Mouse (Mus musculus): Measurements from ENCODE around the gene Prl2c5. TPM values are rescaled to one million over a fixed set of nuclear protein-coding genes. Genes with fewer than 3 reads are reported as not detected.
"Not testable (repeated sequence)": the region's sequence is repeated elsewhere in the genome, so short reads cannot be mapped to it uniquely, and the experiment has no call there.

Prl2c5 gene
- polyA plus RNA-seq (2015; fragmentation: Nextera tagmentation; extraction: Ambion mirVana): not detected in 2 replicates

GRCm38 (mm10) chr13:13182415-13182814, at the start of gene Prl2c5:
Gene Prl2c5, plus strand, starts transcription at chr13:13182715.
- not testable (repeated sequence) for H3K27me3 ChIP-seq (ENCODE audit: control insufficient read depth, insufficient read depth, low read length); H3K27ac ChIP-seq (ENCODE audit: low read length); ATAC-seq (ENCODE audit: insufficient read depth, low FRiP score); H3K4me2 ChIP-seq (ENCODE audit: low read depth, low read length); H3K4me1 ChIP-seq (ENCODE audit: control insufficient read depth, insufficient read depth, low read length); H3K9ac ChIP-seq (ENCODE audit: low read length); H3K4me3 ChIP-seq (replicated peaks; ENCODE audit: low read length); H3K36me3 ChIP-seq (ENCODE audit: control insufficient read depth, insufficient read depth, low read length); H3K9me3 ChIP-seq (replicated peaks; ENCODE audit: control insufficient read depth, low read length)
- 58% methylated on average over 2 of the region's 2 CpGs for WGBS

- not testable (repeated sequence) for H3K9me3 ChIP-seq (replicated peaks; ENCODE audit: control insufficient read depth, low read length); H3K27me3 ChIP-seq (ENCODE audit: control insufficient read depth, insufficient read depth, low read length); H3K27ac ChIP-seq (ENCODE audit: low read length); H3K4me3 ChIP-seq (replicated peaks; ENCODE audit: low read length); H3K36me3 ChIP-seq (ENCODE audit: control insufficient read depth, insufficient read depth, low read length); H3K4me2 ChIP-seq (ENCODE audit: low read depth, low read length); H3K9ac ChIP-seq (ENCODE audit: low read length); ATAC-seq (ENCODE audit: insufficient read depth, low FRiP score); H3K4me1 ChIP-seq (ENCODE audit: control insufficient read depth, insufficient read depth, low read length)
- WGBS: 57% methylated on average over 4 of the region's 7 CpGs
These were observed 19.6 kb upstream of the Prl2c5 start for GRCm38 (mm10) chr13:13162777-13163485.

- not testable (repeated sequence) for H3K4me3 ChIP-seq (replicated peaks; ENCODE audit: low read length); H3K27me3 ChIP-seq (ENCODE audit: control insufficient read depth, insufficient read depth, low read length); H3K4me2 ChIP-seq (ENCODE audit: low read depth, low read length); H3K9ac ChIP-seq (ENCODE audit: low read length); ATAC-seq (ENCODE audit: insufficient read depth, low FRiP score); H3K36me3 ChIP-seq (ENCODE audit: control insufficient read depth, insufficient read depth, low read length); H3K9me3 ChIP-seq (replicated peaks; ENCODE audit: control insufficient read depth, low read length); H3K27ac ChIP-seq (ENCODE audit: low read length); H3K4me1 ChIP-seq (ENCODE audit: control insufficient read depth, insufficient read depth, low read length)
- WGBS: 73% methylated on average over 2 of the region's 2 CpGs
These were observed 13.9 kb upstream of the Prl2c5 start for GRCm38 (mm10) chr13:13168631-13169030.

- ATAC-seq (ENCODE audit: insufficient read depth, low FRiP score); H3K4me1 ChIP-seq (ENCODE audit: control insufficient read depth, insufficient read depth, low read length); H3K27me3 ChIP-seq (ENCODE audit: control insufficient read depth, insufficient read depth, low read length); H3K36me3 ChIP-seq (ENCODE audit: control insufficient read depth, insufficient read depth, low read length); H3K4me2 ChIP-seq (ENCODE audit: low read depth, low read length); H3K27ac ChIP-seq (ENCODE audit: low read length); H3K9me3 ChIP-seq (replicated peaks; ENCODE audit: control insufficient read depth, low read length); H3K9ac ChIP-seq (ENCODE audit: low read length); H3K4me3 ChIP-seq (replicated peaks; ENCODE audit: low read length): not testable (repeated sequence)
- WGBS: 63% methylated on average over 1 of the region's 1 CpGs
These were observed 8.8 kb upstream of the Prl2c5 start for GRCm38 (mm10) chr13:13173616-13174136.

GRCm38 (mm10) chr13:13175736-13176135, 6.8 kb upstream of the Prl2c5 start:
- H3K9me3 ChIP-seq (replicated peaks; ENCODE audit: control insufficient read depth, low read length); H3K4me3 ChIP-seq (replicated peaks; ENCODE audit: low read length); H3K4me1 ChIP-seq (ENCODE audit: control insufficient read depth, insufficient read depth, low read length); H3K9ac ChIP-seq (ENCODE audit: low read length); H3K4me2 ChIP-seq (ENCODE audit: low read depth, low read length); H3K36me3 ChIP-seq (ENCODE audit: control insufficient read depth, insufficient read depth, low read length); H3K27me3 ChIP-seq (ENCODE audit: control insufficient read depth, insufficient read depth, low read length); ATAC-seq (ENCODE audit: insufficient read depth, low FRiP score); H3K27ac ChIP-seq (ENCODE audit: low read length): not testable (repeated sequence)
- 61% methylated on average over 2 of the region's 2 CpGs for WGBS

- H3K9ac ChIP-seq (ENCODE audit: low read length); H3K27ac ChIP-seq (ENCODE audit: low read length); H3K4me3 ChIP-seq (replicated peaks; ENCODE audit: low read length); ATAC-seq (ENCODE audit: insufficient read depth, low FRiP score); H3K27me3 ChIP-seq (ENCODE audit: control insufficient read depth, insufficient read depth, low read length); H3K36me3 ChIP-seq (ENCODE audit: control insufficient read depth, insufficient read depth, low read length); H3K4me1 ChIP-seq (ENCODE audit: control insufficient read depth, insufficient read depth, low read length); H3K4me2 ChIP-seq (ENCODE audit: low read depth, low read length); H3K9me3 ChIP-seq (replicated peaks; ENCODE audit: control insufficient read depth, low read length): not testable (repeated sequence)
These were observed 28.7 kb downstream of the Prl2c5 start for GRCm38 (mm10) chr13:13211168-13211567.

GRCm38 (mm10) chr13:13216363-13216762, 33.8 kb downstream of the Prl2c5 start:
- H3K36me3 ChIP-seq (ENCODE audit: control insufficient read depth, insufficient read depth, low read length); H3K9me3 ChIP-seq (replicated peaks; ENCODE audit: control insufficient read depth, low read length); H3K4me3 ChIP-seq (replicated peaks; ENCODE audit: low read length); H3K27ac ChIP-seq (ENCODE audit: low read length); H3K4me1 ChIP-seq (ENCODE audit: control insufficient read depth, insufficient read depth, low read length); H3K4me2 ChIP-seq (ENCODE audit: low read depth, low read length); H3K27me3 ChIP-seq (ENCODE audit: control insufficient read depth, insufficient read depth, low read length); ATAC-seq (ENCODE audit: insufficient read depth, low FRiP score); H3K9ac ChIP-seq (ENCODE audit: low read length): not testable (repeated sequence)
- 70% methylated on average over 2 of the region's 2 CpGs for WGBS

GRCm38 (mm10) chr13:13220231-13220630, 37.7 kb downstream of the Prl2c5 start:
- not testable (repeated sequence) for H3K4me1 ChIP-seq (ENCODE audit: control insufficient read depth, insufficient read depth, low read length); H3K27ac ChIP-seq (ENCODE audit: low read length); H3K27me3 ChIP-seq (ENCODE audit: control insufficient read depth, insufficient read depth, low read length); H3K9me3 ChIP-seq (replicated peaks; ENCODE audit: control insufficient read depth, low read length); H3K36me3 ChIP-seq (ENCODE audit: control insufficient read depth, insufficient read depth, low read length); H3K4me3 ChIP-seq (replicated peaks; ENCODE audit: low read length); H3K4me2 ChIP-seq (ENCODE audit: low read depth, low read length); ATAC-seq (ENCODE audit: insufficient read depth, low FRiP score); H3K9ac ChIP-seq (ENCODE audit: low read length)
- 71% methylated on average over 5 of the region's 5 CpGs for WGBS

- not testable (repeated sequence) for H3K4me2 ChIP-seq (ENCODE audit: low read depth, low read length); H3K27me3 ChIP-seq (ENCODE audit: control insufficient read depth, insufficient read depth, low read length); H3K9ac ChIP-seq (ENCODE audit: low read length); H3K9me3 ChIP-seq (replicated peaks; ENCODE audit: control insufficient read depth, low read length); H3K27ac ChIP-seq (ENCODE audit: low read length); ATAC-seq (ENCODE audit: insufficient read depth, low FRiP score); H3K4me3 ChIP-seq (replicated peaks; ENCODE audit: low read length); H3K36me3 ChIP-seq (ENCODE audit: control insufficient read depth, insufficient read depth, low read length); H3K4me1 ChIP-seq (ENCODE audit: control insufficient read depth, insufficient read depth, low read length)
- WGBS: 0% methylated on average over 1 of the region's 1 CpGs
These were observed 54.9 kb downstream of the Prl2c5 start for GRCm38 (mm10) chr13:13237456-13237855.

Data from stomach, embryonic 16.5 days (tissue).